Mouse (Mus musculus) stomach, postnatal 0 days (tissue): Measurements from ENCODE around the gene Gm20532. TPM values are rescaled to one million over a fixed set of nuclear protein-coding genes. Genes with fewer than 3 reads are reported as not detected.

Experiments used
- ATAC-seq: fragments of 200-750 bp; cut with Nextera tagmentation; 2 replicates; pipeline ENCODE4 v1.8.0; 2017; ENCODE audit not compliant: low FRiP score, low TSS enrichment
- DNase-seq: peaks from one replicate; pipeline ENCODE4 v3.0.0-alpha.2; 2016; ENCODE audit warnings: low spot score
- H3K27ac ChIP-seq: fragments of 300-500 bp; sonication (generic); replicated peaks from 2 replicates; pipeline ENCODE4 v1.5.1; 2014; ENCODE audit warnings: mild to moderate bottlenecking, control low read depth
- H3K27me3 ChIP-seq: fragments of 300-500 bp; sonication (generic); 2 replicates; pipeline ENCODE4 v1.6.1; 2014; ENCODE audit warnings: low read length; ENCODE audit not compliant: control insufficient read depth, insufficient read depth
- H3K36me3 ChIP-seq: fragments of 300-500 bp; sonication (generic); 2 replicates; pipeline ENCODE4 v1.6.1; 2014; ENCODE audit warnings: low read length, mixed read lengths; ENCODE audit not compliant: control insufficient read depth, insufficient read depth
- H3K4me1 ChIP-seq: fragments of 300-500 bp; sonication (generic); replicated peaks from 2 replicates; pipeline ENCODE4 v1.6.1; 2014; ENCODE audit warnings: antibody characterized with exemption; ENCODE audit not compliant: control insufficient read depth, insufficient read depth
- H3K4me2 ChIP-seq: fragments of 300-500 bp; sonication (generic); replicated peaks from 2 replicates; pipeline ENCODE4 v1.6.1; 2014; ENCODE audit warnings: low read depth, mild to moderate bottlenecking, control low read depth, moderate library complexity
- H3K4me3 ChIP-seq: fragments of 300-500 bp; sonication (generic); 2 replicates; pipeline ENCODE4 v1.5.1; 2014; ENCODE audit warnings: low read depth, low read length, control low read depth
- H3K9ac ChIP-seq: fragments of 300-500 bp; sonication (generic); 2 replicates; pipeline ENCODE4 v1.6.1; 2014; ENCODE audit warnings: mild to moderate bottlenecking, low read length, control low read depth, mixed read lengths
- H3K9me3 ChIP-seq: fragments of 300-500 bp; sonication (generic); 2 replicates; pipeline ENCODE4 v1.6.1; 2016; ENCODE audit warnings: low read length; ENCODE audit not compliant: control insufficient read depth
- CTCF ChIP-seq: IDR thresholded peaks from 2 replicates; pipeline ENCODE4 v1.5.1; 2016; ENCODE audit warnings: antibody characterized with exemption, low read depth, mild to moderate bottlenecking, moderate library complexity
- EP300 ChIP-seq: optimal IDR thresholded peaks from 2 replicates; pipeline ENCODE3; 2016; ENCODE audit warnings: antibody characterized with exemption
- WGBS: fragments of 180-500 bp; shearing (Covaris S2); extraction: QIAGEN DNeasy Blood & Tissue Kit; methylation state at CpG from one replicate; pipeline ENCODE4 v1.1.7; 2014; 5-methylcytosine and 5-hydroxymethylcytosine counted together
- polyA plus RNA-seq: library from polyadenylated mRNA; unstranded; fragments of >200 nt; fragmentation: Nextera tagmentation; extraction: Ambion mirVana; gene quantifications from 2 replicates; pipeline ENCODE4 v1.2.1, GENCODE M21; 2015

Gm20532 gene
- polyA plus RNA-seq, 1 experiment from 2014 or later, result not detected

DNA sequence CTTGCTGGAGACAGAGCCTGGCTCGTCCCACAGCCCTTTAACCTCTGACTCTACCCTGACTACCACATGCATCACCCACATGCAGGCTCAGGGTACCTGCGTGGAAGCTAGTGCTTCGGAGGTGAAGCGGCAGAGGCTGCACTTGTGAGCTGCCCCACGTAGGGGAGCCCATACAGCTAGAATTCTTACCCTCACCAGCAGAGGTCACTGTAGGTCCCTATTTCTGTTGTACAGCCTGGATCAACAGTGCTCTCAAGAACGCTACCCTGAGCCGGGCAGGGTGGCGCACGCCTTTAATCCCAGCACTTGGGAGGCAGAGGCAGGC, 7.5 kb downstream of the Gm20532 start:
- DNase-seq (peak; percentile 63), ATAC-seq (peak; percentile 56)
- no peak overlapping the region for H3K4me2 ChIP-seq
- WGBS, result 74% methylated on average over 9 of the region's 9 CpGs
- no peaks in the 10 kb centered on the region for H3K9me3 ChIP-seq
- no peak overlapping the region for H3K27ac ChIP-seq
- H3K27me3 ChIP-seq, result no peaks in the 10 kb centered on the region
- TF ChIP-seq CTCF (peak; percentile 70), EP300 (no peak)
- no peak overlapping the region for H3K9ac ChIP-seq
- H3K4me1 ChIP-seq, result no peaks in the 10 kb centered on the region
- peaks cover 17% of the 10 kb centered on the region for H3K36me3 ChIP-seq
- no peak overlapping the region for H3K4me3 ChIP-seq

DNA sequence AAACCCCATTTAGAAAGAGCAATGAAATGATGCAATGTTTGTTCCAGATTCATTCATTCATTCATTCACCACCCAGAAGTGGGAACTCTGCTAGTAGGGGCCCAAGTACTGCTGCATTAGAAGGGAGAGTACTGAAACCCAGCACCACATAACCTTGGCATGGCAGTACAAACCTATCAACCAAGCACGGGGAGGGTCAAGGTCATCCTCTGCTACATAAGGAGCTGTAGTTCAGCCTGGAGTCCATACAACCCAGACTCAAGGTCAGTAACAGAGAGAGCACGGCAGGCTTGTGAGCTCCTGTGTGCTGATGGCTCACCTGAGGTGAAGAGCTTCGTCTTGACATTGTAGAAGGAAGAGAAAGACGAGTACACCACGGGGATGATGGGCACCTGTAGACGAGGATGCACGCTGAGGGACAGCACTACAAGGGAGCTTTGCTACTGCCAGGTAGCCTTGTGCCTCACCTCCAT, 8.1 kb downstream of the Gm20532 start:
- Histone ChIP-seq H3K4me3 (no peak overlapping the region), H3K4me1 (no peaks in the 10 kb centered on the region), H3K9me3 (no peaks in the 10 kb centered on the region), H3K27me3 (no peaks in the 10 kb centered on the region), H3K36me3 (peaks cover 17% of the 10 kb centered on the region), H3K27ac (peak overlapping the region; percentile 45; the same call in 1 of the 2 replicates), H3K4me2 (no peak overlapping the region), H3K9ac (no peak overlapping the region)
- TF ChIP-seq EP300, result no peak
- no peak for TF ChIP-seq CTCF
- DNase-seq (no peak), ATAC-seq (0 out of 2 replicates have a peak, but pooled peaks have one; percentile 1)
- WGBS, result 82% methylated on average over 7 of the region's 7 CpGs

DNA sequence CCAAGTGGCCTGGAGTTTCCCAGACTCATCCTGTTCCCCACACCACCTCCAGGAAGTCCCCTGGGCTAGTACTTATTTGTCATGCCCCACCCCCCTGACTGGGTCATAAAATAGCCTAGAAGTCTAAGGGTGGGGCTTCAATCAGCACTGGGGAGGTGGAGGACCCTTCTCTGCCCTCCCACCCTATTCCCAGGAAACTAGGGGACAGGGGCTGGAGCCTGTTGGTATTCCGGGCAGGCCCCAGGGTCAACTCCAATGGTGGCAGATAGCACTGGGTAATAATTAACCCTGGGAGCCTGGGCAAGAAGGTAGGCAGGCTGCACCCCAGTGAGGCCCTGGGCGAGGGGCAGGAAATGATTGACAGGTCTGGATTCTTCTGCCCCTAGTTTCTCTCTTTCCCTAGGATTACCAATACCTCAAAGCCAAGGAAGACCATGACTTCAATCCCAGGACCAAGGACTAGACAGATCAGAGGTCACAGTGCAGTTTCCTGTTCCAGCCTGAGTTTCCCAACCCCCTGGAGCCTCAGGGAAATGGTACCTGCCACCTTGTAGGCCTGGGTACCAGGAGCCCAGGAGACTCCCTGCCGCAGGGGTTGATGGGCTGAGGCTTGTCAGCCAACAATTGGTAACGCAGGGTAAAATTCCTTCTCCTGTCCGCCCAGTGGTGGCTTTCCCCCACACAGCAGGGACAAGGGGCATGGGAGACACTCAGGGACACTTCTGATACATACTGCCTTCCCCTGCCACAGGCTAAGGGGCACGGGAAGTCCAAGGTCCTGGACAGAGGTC, 8.7 kb downstream of the Gm20532 start:
- H3K9me3 ChIP-seq, result no peaks in the 10 kb centered on the region
- ATAC-seq (peak; percentile 54), DNase-seq (peak; percentile 72)
- H3K4me3 ChIP-seq, result no peak overlapping the region
- peaks cover 17% of the 10 kb centered on the region for H3K36me3 ChIP-seq
- no peak overlapping the region for H3K9ac ChIP-seq
- TF ChIP-seq EP300 (no peak), CTCF (no peak)
- H3K27me3 ChIP-seq, result no peaks in the 10 kb centered on the region
- WGBS, result 54% methylated on average over 6 of the region's 6 CpGs
- no peak overlapping the region for H3K4me2 ChIP-seq
- no peaks in the 10 kb centered on the region for H3K4me1 ChIP-seq
- peak overlapping the region; percentile 45 for H3K27ac ChIP-seq

DNA sequence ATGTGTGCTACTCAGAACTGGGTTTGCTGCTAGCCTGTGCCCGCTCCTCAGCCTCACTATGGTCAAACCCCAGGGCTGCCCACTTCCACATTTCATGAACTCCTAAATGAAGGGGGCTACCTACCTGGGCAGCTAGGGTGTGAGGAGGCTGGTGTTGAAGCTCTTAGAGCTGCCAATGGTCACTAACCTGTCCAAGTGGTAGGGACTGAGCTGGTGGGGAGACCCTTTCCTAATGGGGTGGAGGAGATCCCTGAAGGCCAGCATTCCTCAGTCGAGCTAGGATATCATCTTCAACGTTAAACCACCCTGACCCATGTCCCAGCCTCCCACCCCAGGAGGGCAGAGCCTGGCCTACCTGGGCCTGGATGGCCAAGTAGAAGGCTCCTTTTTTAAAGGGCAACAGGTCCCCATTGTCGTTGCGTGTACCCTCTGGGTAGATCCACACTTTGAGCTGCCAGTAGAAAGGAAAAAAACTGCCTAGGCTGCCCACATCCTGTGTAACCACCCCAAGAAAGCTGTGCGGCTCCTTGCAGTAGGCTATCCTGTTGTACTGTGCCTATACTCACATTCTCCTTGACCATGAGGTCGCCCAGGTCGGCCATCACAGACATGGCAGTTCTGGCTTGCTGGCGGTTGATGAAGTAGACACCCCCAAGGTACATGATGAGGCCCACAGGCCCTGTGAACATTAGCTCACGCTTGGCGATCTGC, 9.4 kb downstream of the Gm20532 start:
- H3K27me3 ChIP-seq, result no peaks in the 10 kb centered on the region
- H3K4me2 ChIP-seq, result no peak overlapping the region
- no peak for TF ChIP-seq EP300
- TF ChIP-seq CTCF, result no peak
- no peak overlapping the region for H3K4me3 ChIP-seq
- no peak overlapping the region for H3K9ac ChIP-seq
- H3K4me1 ChIP-seq, result no peaks in the 10 kb centered on the region
- WGBS, result 79% methylated on average over 11 of the region's 11 CpGs
- H3K9me3 ChIP-seq, result no peaks in the 10 kb centered on the region
- H3K27ac ChIP-seq, result peak overlapping the region; percentile 45; the same call in 1 of the 2 replicates
- DNase-seq (no peak), ATAC-seq (no peak)
- H3K36me3 ChIP-seq, result peaks cover 17% of the 10 kb centered on the region

DNA sequence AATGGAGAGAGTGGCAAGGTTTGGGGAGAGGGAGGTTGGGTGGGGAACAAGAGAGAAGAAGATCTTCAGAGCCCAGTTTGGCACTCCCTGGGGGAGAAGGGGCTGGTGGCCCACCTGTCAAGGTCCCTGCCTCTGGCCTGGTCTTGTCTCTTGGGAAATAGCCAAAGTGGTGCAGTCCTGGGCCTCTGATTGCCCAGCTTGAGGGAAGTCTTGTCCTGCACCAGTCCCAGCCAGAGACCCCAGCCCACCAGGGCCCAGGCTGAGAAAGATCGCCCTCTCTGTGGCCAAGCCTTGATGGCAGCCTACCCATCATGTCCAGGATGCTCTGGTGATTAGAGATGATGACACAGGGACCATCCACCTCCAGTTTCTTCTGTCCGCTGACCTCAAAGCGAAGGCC, 10.5 kb downstream of the Gm20532 start:
- ATAC-seq (no peak), DNase-seq (no peak)
- no peak overlapping the region for H3K4me2 ChIP-seq
- peaks cover 17% of the 10 kb centered on the region for H3K36me3 ChIP-seq
- H3K9ac ChIP-seq, result no peak overlapping the region
- 97% methylated on average over 3 of the region's 3 CpGs for WGBS
- no peak overlapping the region for H3K27ac ChIP-seq
- H3K4me1 ChIP-seq, result no peaks in the 10 kb centered on the region
- H3K9me3 ChIP-seq, result no peaks in the 10 kb centered on the region
- no peak for TF ChIP-seq CTCF
- no peak for TF ChIP-seq EP300
- no peaks in the 10 kb centered on the region for H3K27me3 ChIP-seq
- no peak overlapping the region for H3K4me3 ChIP-seq

DNA sequence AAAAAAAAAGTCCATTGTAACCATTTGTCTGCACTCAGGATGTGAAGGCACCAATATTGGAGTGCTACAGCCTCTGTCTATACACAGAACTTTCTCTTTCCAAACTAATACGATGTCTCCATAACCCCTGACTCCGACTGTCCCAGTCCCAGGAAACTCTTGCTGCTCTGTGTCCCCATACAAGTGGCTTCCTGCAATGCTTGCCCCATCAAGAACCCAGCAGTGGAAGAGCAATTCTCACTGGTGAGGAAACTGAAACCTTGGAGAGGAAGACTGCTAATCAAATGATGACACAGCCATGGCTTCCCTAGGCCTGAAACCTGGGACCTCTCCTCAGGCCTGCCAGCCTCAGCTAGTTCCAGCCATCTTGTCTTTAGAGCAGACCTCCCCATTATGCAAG, 11.4 kb downstream of the Gm20532 start:
- WGBS, result 84% methylated on average over 2 of the region's 2 CpGs
- H3K4me3 ChIP-seq, result no peak overlapping the region
- H3K36me3 ChIP-seq, result peaks cover 13% of the 10 kb centered on the region; the same call in 1 of the 2 replicates
- H3K27me3 ChIP-seq, result no peaks in the 10 kb centered on the region
- H3K4me1 ChIP-seq, result no peaks in the 10 kb centered on the region
- H3K27ac ChIP-seq, result no peak overlapping the region; the same call in 1 of the 2 replicates
- H3K4me2 ChIP-seq, result no peak overlapping the region
- no peak for TF ChIP-seq CTCF
- TF ChIP-seq EP300, result no peak
- H3K9ac ChIP-seq, result no peak overlapping the region
- ATAC-seq, result no peak
- DNase-seq, result no peak
- H3K9me3 ChIP-seq, result no peaks in the 10 kb centered on the region
